Mouse (Mus musculus): Measurements from ENCODE around the gene Noc2l.
A peak's percentile ranks its signal among the peaks of the same experiment; 100 is the strongest.

Gene Noc2l

DNA sequence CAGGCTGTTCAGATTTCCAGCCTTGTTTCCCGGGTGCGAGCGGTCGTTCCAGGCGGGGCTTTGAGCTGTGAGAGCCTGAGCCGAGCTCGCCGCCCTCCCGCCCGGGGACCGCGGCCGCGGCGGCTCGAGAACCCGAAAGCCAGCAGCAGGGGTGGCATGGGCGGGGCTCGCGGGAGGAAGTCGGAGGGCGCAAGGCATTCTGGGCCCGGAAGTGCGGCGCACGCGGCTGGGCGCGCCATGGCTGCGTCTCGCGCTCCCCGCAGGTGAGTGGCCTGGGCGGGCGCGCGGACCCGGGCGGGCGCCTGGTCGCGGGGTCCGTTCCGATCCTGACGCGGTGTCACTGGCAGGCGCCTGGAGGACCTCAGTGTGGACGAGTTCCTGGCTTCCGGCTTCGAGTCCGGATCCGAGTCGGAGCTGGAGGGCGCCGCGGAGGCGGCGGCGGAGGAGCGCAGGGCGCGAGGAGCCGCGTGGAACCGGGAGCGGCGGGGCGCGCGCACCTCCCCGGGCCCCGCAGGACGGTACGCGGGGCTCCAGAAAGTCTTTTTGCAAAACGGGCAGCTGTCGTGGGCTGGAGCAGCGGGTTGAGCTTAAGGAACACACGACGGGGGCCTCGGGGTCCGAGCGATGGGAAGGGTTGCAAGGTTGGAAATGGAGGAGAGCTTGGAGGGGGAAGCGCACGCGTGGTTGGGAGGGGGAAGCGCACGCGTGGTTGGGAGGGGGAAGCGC, at the start of gene Noc2l:
Gene Noc2l (plus strand): TSS at position 203 of the 726 bp plus-strand sequence.
- DNase-seq, result peak; percentile 81

DNA sequence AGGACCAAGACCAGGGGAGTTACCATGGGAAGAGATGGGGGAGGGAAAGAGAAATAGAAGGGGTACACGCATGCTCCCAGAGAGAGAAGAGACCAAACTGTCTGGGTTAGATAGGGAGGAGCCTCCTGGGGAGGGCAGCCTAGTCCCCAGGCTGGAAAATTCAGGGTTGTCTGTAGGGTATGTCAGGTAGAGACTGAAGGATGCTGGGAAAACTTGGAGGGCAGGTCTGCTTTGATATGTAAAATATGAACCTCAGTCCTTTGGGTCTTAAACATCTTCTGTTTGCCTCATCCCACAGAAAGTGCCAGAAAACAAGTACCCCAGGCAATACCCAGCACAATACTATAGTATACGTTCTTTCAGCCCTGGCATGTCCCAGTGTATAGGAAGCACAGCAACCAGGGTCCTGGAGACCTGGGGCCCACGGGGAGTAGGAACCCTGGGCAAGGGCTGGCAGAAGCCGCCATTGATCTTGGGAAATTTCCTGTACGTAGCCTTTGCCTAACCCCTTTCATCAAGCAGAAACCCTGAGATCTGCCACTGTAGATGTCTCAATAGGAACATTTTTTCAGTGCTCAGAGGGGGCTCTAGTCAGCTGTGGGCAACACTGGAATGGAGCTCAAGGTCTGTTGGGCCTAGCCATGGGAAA, 47.5 kb upstream of the Noc2l start:
- DNase-seq, result no peak

- DNase-seq, result peak; percentile 67
These were observed 46.9 kb upstream of the Noc2l start for GRCm38 (mm10) chr4:156188811-156189323.

DNA sequence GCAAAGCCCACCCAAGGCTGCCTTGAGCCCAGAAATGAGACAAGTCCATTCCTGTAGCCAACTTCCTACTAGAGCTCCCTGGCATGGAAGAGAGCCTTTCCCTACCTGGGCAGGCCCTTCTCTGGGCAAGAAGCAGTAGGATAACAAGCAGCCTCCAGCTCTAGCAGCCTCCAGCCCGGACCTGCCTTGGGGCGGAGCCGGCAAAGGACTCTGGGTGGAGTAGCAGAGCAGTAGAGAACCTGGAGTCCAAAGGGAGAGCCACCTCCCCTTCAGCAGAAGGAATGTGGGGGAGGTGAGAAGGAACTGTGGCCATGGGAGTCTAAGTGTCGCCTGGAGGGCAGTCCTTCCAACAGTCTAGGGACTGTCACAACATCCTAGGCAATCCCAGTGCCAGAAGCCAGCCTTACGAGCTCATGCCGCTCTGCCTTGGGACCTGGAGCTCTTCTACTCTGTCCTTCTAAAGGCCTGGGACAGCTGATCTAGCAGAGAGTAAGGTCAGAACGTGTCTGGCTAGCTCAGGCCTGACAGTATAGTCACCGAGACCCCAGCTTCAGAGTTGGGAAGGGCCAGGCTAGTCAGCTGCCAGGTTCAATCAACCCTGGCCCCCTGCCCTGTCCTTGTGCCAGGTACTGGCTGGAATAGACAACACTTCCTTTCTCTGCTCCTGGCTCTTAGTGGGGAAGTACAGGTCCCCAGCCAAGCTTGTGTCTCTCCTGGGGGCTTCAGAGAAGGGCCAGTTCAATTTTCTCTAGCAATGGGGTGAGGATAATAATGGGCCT, 43.2 kb upstream of the Noc2l start:
- DNase-seq, result peak; percentile 90

DNA sequence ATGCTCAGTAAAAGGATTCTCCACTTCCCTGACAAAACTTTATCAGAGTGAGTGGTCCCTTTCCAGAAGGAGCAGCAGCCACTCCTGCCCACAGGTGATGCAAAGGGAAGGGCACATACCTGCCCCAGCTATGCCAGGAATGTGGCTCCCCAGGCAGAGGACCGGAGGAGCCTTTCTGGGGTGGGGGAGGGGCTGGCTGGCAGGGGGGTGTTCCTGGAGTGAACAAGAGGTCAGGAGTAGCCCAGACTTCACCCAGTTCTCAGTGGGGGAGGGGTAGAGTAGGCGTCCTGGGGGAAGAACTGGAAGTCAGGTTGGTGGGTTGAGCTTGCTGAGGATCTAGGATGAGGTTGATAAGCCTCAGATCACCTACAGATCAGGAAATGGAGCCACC, 42.6 kb upstream of the Noc2l start:
- DNase-seq, result peak; percentile 70

GRCm38 (mm10) chr4:156193906-156194305, 41.9 kb upstream of the Noc2l start:
- DNase-seq, result peak; percentile 49

DNA sequence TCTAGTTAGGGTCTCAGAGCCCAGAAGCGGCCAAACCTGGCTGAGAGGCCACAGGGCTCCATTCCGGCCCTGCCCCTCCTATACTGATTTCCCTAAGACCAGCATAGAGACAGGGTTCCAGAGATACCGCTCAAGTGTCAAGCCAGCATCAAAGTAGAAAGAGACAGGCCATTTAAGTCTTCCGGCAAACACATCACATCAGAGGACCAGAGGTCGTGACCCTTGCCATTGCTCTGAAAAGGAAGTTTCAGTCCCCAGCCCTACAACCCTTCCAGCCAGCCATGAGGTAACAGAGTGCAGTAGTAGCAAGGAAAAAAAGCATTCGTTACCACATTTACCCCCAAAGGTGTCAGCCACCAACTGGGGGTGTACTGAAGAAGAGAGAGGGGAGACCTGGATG, 41.5 kb upstream of the Noc2l start:
- DNase-seq, result no peak

- DNase-seq, result peak; percentile 58
These were observed 39.6 kb upstream of the Noc2l start for GRCm38 (mm10) chr4:156195927-156196870.

GRCm38 (mm10) chr4:156197131-156197828, 38.5 kb upstream of the Noc2l start, which contains the start of gene Agrn:
Gene Agrn (minus strand): TSS chr4:156197488.
- DNase-seq, result peak; percentile 50

GRCm38 (mm10) chr4:156197829-156198205, 38.0 kb upstream of the Noc2l start:
- peak; percentile 90 for DNase-seq

- no peak for DNase-seq
These were observed 35.0 kb upstream of the Noc2l start, which contains the start of gene Isg15 for GRCm38 (mm10) chr4:156200623-156201475. Gene Isg15 (minus strand): TSS chr4:156200818.

DNA sequence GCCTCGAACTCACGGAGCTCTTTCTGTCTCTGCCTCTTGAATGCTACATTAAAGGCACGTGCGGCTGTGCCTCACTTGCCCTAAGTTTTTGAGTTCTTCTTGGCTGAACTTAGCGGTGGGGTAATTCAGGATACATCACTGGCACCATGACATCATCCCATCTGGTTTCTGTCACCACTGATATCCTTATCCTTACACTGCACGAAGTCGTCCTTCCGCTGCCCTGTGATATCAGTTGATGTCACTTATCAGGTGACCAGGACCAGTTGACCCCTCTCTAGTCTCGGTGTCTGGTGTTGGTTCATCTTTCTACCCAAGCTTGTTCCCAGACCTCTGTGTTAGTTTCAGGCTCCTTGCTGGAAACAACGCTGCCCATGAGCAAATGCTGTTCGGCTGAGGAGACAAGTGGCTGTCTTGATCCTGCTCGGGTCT, 33.3 kb upstream of the Noc2l start:
- DNase-seq, result no peak

DNA sequence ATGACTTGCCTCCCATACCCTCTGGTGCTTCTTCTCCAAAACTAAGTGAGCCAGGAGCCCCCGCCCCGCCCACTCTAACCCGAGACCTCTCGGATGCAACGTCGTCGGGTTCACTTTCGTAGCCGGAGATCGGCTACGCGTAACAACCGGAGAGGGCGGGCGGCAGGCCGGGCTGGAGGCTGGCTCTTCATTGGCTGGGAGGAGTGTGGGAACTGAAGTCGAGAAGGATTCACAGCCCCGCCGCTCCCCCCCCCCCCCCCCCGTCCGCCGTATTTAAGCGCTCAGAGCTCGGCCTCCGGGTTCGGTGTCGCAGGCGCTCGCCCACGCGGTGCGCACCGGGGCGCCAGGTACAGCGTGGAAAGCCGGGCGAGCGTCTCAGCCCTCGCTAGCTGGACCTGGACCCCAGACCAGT, 32.8 kb upstream of the Noc2l start, which contains the start of gene AW011738:
Gene AW011738 (plus strand): TSS at position 304 of the 412 bp plus-strand sequence.
- DNase-seq, result peak; percentile 51

GRCm38 (mm10) chr4:156203413-156204131, 32.2 kb upstream of the Noc2l start:
- DNase-seq, result no peak

DNA sequence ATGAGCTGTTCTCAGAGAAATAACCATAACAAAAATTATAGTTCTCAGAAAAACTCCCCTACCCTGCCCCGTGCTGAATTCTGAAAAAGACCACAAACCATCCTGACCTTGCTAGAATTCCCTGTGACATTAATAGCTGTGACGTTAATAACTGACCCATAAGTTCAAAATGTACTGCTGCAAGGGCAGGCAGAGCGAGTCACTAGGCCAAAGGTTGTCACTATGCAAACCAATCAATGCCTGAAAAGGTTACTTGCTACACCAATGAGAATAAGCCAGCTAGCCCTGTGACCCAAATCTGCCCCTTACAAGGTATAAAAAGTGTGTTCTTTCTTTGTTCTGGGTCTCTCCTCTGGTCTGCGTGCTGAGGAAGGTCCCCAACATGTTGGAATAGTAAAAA, 26.9 kb upstream of the Noc2l start:
- DNase-seq, result no peak

DNA sequence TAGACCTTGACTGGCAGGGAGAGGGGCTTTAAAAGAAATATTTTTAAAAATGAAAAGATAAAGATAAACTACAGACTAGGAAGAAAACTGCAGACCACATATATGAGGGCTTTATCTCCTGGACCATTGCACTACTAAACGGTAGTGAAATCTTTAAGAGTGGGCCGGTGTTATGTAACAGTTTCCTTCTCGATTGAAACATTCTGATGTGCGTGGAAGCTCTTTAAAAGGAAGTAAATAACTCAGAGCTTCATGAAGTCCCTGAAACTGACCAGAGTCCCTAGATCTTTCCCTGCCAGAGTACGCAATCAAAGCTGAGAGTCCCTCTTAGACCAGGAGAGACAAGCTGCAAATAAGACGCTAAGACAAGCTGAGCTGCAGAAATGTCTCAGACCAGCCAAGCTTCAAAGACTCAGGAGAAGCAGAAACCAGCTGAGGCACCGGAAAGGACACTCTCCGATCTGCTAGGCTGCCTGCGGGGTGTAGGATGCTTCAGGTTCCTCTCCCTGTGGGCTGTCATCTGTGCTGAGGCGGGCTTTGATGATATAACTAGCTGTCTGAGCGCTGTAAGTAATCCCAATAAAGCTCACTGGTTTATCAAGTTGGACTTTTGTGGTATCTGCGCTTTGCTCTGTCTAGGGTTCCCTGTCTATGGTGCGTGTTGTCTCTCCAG, 25.7 kb upstream of the Noc2l start:
- no peak for DNase-seq

DNA sequence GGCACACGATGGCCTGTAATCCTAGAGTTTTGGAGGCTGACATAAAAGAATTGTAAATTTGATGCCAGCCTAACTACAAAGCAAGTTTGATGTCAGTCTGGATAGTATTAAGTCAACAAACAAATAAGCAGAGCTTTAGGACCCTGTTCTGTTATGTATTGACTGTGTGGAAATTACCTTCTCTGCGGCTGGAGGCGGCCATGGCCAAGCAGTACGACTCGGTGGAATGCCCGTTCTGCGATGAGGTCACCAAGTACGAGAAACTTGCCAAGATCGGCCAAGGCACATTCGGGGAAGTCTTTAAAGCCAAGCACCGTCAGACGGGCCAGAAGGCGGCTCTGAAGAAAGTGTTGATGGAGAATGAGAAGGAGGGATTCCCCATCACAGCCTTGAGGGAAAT, 22.7 kb upstream of the Noc2l start:
- DNase-seq, result no peak

GRCm38 (mm10) chr4:156215649-156216048, 20.2 kb upstream of the Noc2l start, which contains the start of gene Perm1:
Gene Perm1 (plus strand): TSS chr4:156215868.
- peak; percentile 82 for DNase-seq

- DNase-seq, result no peak
These were observed 19.6 kb upstream of the Noc2l start for GRCm38 (mm10) chr4:156216196-156216595.
